ENCODE assay signal across 1 mouse cellular context in genomic region chr13:58402744-58403110, GRCm38 (mm10).
TF ChIP-seq lines count a peak whose summit lies in the region.

No protein-coding gene starts in this region.

TF ChIP-seq in MEL, 35 proteins besides CTCF, POLR2A, EP300 and RAD21 (continued from another document):
- TF ChIP-seq MYB (IDR thresholded peaks at IDR 0.05; ENCODE audit: low read depth, low read length) = 0 out of 2 replicates have a peak, but pooled peaks have one; percentile 35
TF ChIP-seq in MEL: peak in this region for 6.
